Comparison of ENCODE assay signal across 27 mouse cellular contexts in the genomic region with DNA sequence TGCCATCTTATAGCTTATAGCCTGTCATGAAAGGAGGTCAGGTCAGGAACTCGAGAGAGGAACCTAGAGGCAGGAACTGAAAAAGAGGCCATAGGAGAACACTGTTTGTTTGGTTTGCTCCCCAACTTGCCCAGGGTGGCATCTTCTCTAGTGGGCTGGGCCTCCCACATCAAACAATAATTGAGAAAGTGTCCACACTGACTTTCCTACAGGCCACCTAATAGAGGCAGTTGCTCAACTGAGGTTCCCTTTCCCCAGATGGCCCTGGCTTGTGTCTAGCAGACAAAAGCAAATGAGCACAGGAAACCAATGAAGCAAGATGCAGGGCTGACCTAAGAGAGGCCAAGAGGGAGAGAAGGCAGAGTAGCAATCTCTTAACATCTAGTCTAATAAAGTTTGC. TPM values are rescaled to one million over a fixed set of nuclear protein-coding genes. Genes with fewer than 3 reads are reported as not detected.
DNase-seq lines count a peak whose midpoint lies in the region; ATAC-seq and TF ChIP-seq lines count a peak whose summit lies in the region.
"Had no signal": no experiment of that assay in that cellular context is flagged by ENCODE, and none has a peak within 500 bp of the region (broad histone marks: within the 10 kb centered on the region; RNA-seq: fewer than 3 reads in every experiment).

No protein-coding gene starts in this region.

- no peak for DNase-seq in liver, postnatal 0 days
- no peak for DNase-seq in liver, embryonic 11.5 days (ENCODE audit: low spot score)
- peak; percentile 67 for DNase-seq in 416B (ENCODE audit: low read depth)
- DNase-seq in gastrocnemius, adult 8-10 months (ENCODE audit: low spot score in 2 of 2) = no peak
- DNase-seq: adrenal gland, adult 8-10 months; adrenal gland, postnatal 36 days; cerebellum, adult 11 months; cerebellum, adult 8-10 months; cerebellum, postnatal 14 days; gastrocnemius, postnatal 10 days; heart, postnatal 36 days had no signal

- no peak overlapping the region for H3K4me2 ChIP-seq in liver, postnatal 0 days (ENCODE audit: low read depth, low read length)
- H3K4me2 ChIP-seq in liver, embryonic 11.5 days = no peak overlapping the region
- H3K4me2 ChIP-seq in midbrain, embryonic 13.5 days (replicated peaks) = no peak overlapping the region
- H3K4me2 ChIP-seq in hindbrain, embryonic 13.5 days = no peak overlapping the region
- H3K4me2 ChIP-seq: embryonic facial prominence, embryonic 12.5 days; forebrain, embryonic 15.5 days; heart, embryonic 12.5 days had no signal

- H3K9me3 ChIP-seq in liver, postnatal 0 days (ENCODE audit: low read length) = no peaks in the 10 kb centered on the region
- H3K9me3 ChIP-seq in liver, embryonic 11.5 days (ENCODE audit: control insufficient read depth, low read length) = no peaks in the 10 kb centered on the region
- H3K9me3 ChIP-seq in midbrain, embryonic 13.5 days = no peaks in the 10 kb centered on the region
- 0 out of 2 replicates have a peak, but pooled peaks cover 4% of the 10 kb centered on the region for H3K9me3 ChIP-seq in hindbrain, embryonic 13.5 days
- H3K9me3 ChIP-seq: embryonic facial prominence, embryonic 12.5 days; forebrain, embryonic 15.5 days; heart, embryonic 12.5 days had no signal

- no peak for TF ChIP-seq EP300 in liver, postnatal 0 days (IDR thresholded peaks at IDR 0.05; ENCODE audit: low read depth)

- H3K9ac ChIP-seq in liver, postnatal 0 days (replicated peaks) = no peak overlapping the region
- no peak overlapping the region for H3K9ac ChIP-seq in liver, embryonic 11.5 days (ENCODE audit: low read depth, low read length)
- no peak overlapping the region for H3K9ac ChIP-seq in midbrain, embryonic 13.5 days (replicated peaks)
- H3K9ac ChIP-seq in hindbrain, embryonic 13.5 days = no peak overlapping the region
- H3K9ac ChIP-seq: embryonic facial prominence, embryonic 12.5 days; forebrain, embryonic 15.5 days; heart, embryonic 12.5 days had no signal

- H3K27ac ChIP-seq in liver, postnatal 0 days (ENCODE audit: low read depth) = no peak overlapping the region; the same call in 1 of the 2 replicates
- no peak overlapping the region for H3K27ac ChIP-seq in liver, embryonic 11.5 days (ENCODE audit: low read depth, low read length)
- no peak overlapping the region for H3K27ac ChIP-seq in midbrain, embryonic 13.5 days
- H3K27ac ChIP-seq in hindbrain, embryonic 13.5 days = no peak overlapping the region
- H3K27ac ChIP-seq: embryonic facial prominence, embryonic 12.5 days; forebrain, embryonic 15.5 days had no signal

- peak; percentile 38; the same call in 1 of the 2 replicates for ATAC-seq in liver, postnatal 0 days
- no peak for ATAC-seq in liver, embryonic 11.5 days (replicated peaks; ENCODE audit: low FRiP score)
- ATAC-seq in common myeloid progenitor, adult 5-6 weeks (replicated peaks; ENCODE audit: low read depth, poor library complexity, severe bottlenecking) = peak; percentile 62
- peak; percentile 91 for ATAC-seq in megakaryocyte progenitor cell, adult 5-6 weeks (replicated peaks; ENCODE audit: poor library complexity)
- ATAC-seq in midbrain, embryonic 13.5 days = no peak
- no peak for ATAC-seq in hindbrain, embryonic 13.5 days (ENCODE audit: low FRiP score)
- ATAC-seq: forebrain, embryonic 15.5 days; hindbrain, embryonic 16.5 days had no signal

- no peaks in the 10 kb centered on the region for H3K4me1 ChIP-seq in liver, postnatal 0 days (ENCODE audit: insufficient read depth)
- H3K4me1 ChIP-seq in liver, embryonic 11.5 days (replicated peaks; ENCODE audit: control insufficient read depth, insufficient read depth, low read length) = no peaks in the 10 kb centered on the region
- H3K4me1 ChIP-seq in midbrain, embryonic 13.5 days (replicated peaks) = no peaks in the 10 kb centered on the region
- H3K4me1 ChIP-seq in hindbrain, embryonic 13.5 days (replicated peaks) = no peaks in the 10 kb centered on the region
- H3K4me1 ChIP-seq: embryonic facial prominence, embryonic 12.5 days; forebrain, embryonic 15.5 days; heart, embryonic 12.5 days had no signal

- WGBS in liver, postnatal 0 days (ENCODE audit: insufficient replicate concordance) = 46% methylated on average over 1 of the region's 1 CpGs
- WGBS in liver, embryonic 11.5 days = 53% methylated on average over 1 of the region's 1 CpGs
- WGBS in midbrain, embryonic 13.5 days = 75% methylated on average over 1 of the region's 1 CpGs
- WGBS in hindbrain, embryonic 13.5 days = 77% methylated on average over 1 of the region's 1 CpGs

- H3K27me3 ChIP-seq in liver, postnatal 0 days (ENCODE audit: insufficient read depth, low read length) = no peaks in the 10 kb centered on the region
- no peaks in the 10 kb centered on the region for H3K27me3 ChIP-seq in liver, embryonic 11.5 days (replicated peaks; ENCODE audit: control insufficient read depth, insufficient read depth, low read length)
- H3K27me3 ChIP-seq in midbrain, embryonic 13.5 days = no peaks in the 10 kb centered on the region
- H3K27me3 ChIP-seq in hindbrain, embryonic 13.5 days = no peaks in the 10 kb centered on the region
- H3K27me3 ChIP-seq: embryonic facial prominence, embryonic 12.5 days; forebrain, embryonic 15.5 days; heart, embryonic 12.5 days had no signal

- TF ChIP-seq CTCF in liver, postnatal 0 days (IDR thresholded peaks at IDR 0.05; ENCODE audit: low read depth) = no peak

- H3K36me3 ChIP-seq in liver, postnatal 0 days (replicated peaks; ENCODE audit: insufficient read depth, low read length) = peaks cover 11% of the 10 kb centered on the region
- no peaks in the 10 kb centered on the region for H3K36me3 ChIP-seq in liver, embryonic 11.5 days (ENCODE audit: control insufficient read depth, insufficient read depth, low read length)
- no peaks in the 10 kb centered on the region for H3K36me3 ChIP-seq in midbrain, embryonic 13.5 days
- no peaks in the 10 kb centered on the region for H3K36me3 ChIP-seq in hindbrain, embryonic 13.5 days
- H3K36me3 ChIP-seq: forebrain, embryonic 15.5 days had no signal

- H3K4me3 ChIP-seq in liver, postnatal 0 days (ENCODE audit: low read depth, low read length) = no peak overlapping the region
- no peak overlapping the region for H3K4me3 ChIP-seq in liver, embryonic 11.5 days (ENCODE audit: low read depth, low read length)
- no peak overlapping the region for H3K4me3 ChIP-seq in midbrain, embryonic 13.5 days (replicated peaks)
- no peak overlapping the region for H3K4me3 ChIP-seq in hindbrain, embryonic 13.5 days
- H3K4me3 ChIP-seq: embryonic facial prominence, embryonic 12.5 days; forebrain, embryonic 15.5 days; heart, embryonic 12.5 days had no signal

RNA-seq across cellular contexts. Expression of a gene that starts 28.6 kb away (rescaled TPM):
- 77.1 and 86.3 TPM in 2 replicates for polyA plus RNA-seq in liver, postnatal 0 days (2015; fragmentation: Nextera tagmentation; extraction: Ambion mirVana)
- 87.7 and 97.0 TPM in 2 replicates for polyA plus RNA-seq in liver, embryonic 11.5 days (2014; fragmentation: Nextera tagmentation; extraction: Ambion mirVana)
- 76.2 and 80.6 TPM in 2 replicates for total RNA-seq in common myeloid progenitor, adult 5-6 weeks (2017)
- total RNA-seq in megakaryocyte progenitor cell, adult 5-6 weeks (2015) = 71.2 and 72.0 TPM in 2 replicates
- 131 and 167 TPM in 2 replicates for total RNA-seq in megakaryocyte progenitor cell, adult 5-6 weeks (2017)
- 9.4 and 9.7 TPM in 2 replicates for polyA plus RNA-seq in midbrain, embryonic 13.5 days (2015; fragmentation: Nextera tagmentation; extraction: Ambion mirVana)
- 15.1 and 18.6 TPM in 2 replicates for polyA plus RNA-seq in hindbrain, embryonic 13.5 days (2015; fragmentation: Nextera tagmentation; extraction: Ambion mirVana)
- total RNA-seq in gastrocnemius, adult 8-10 months (2022) = 10 to 100 TPM; 25.3 to 27.8 (median 26.6) TPM

RNA-seq across cellular contexts. Expression of a gene that starts 52.0 kb away (rescaled TPM):
- 56.1 and 59.7 TPM in 2 replicates for polyA plus RNA-seq in liver, postnatal 0 days (2015; fragmentation: Nextera tagmentation; extraction: Ambion mirVana)
- polyA plus RNA-seq in liver, embryonic 11.5 days (2014; fragmentation: Nextera tagmentation; extraction: Ambion mirVana) = 76.4 and 85.4 TPM in 2 replicates
- total RNA-seq in common myeloid progenitor, adult 5-6 weeks (2017) = 8.9 and 9.7 TPM in 2 replicates
- 6.9 and 10.0 TPM in 2 replicates for total RNA-seq in megakaryocyte progenitor cell, adult 5-6 weeks (2015)
- total RNA-seq in megakaryocyte progenitor cell, adult 5-6 weeks (2017) = 12.5 TPM in 2 replicates
- polyA plus RNA-seq in midbrain, embryonic 13.5 days (2015; fragmentation: Nextera tagmentation; extraction: Ambion mirVana) = 14.1 and 18.0 TPM in 2 replicates
- 27.4 and 28.2 TPM in 2 replicates for polyA plus RNA-seq in hindbrain, embryonic 13.5 days (2015; fragmentation: Nextera tagmentation; extraction: Ambion mirVana)
- 100 to 1,000 TPM; 276 to 604 (median 428) TPM for total RNA-seq in gastrocnemius, adult 8-10 months (2022)

RNA-seq across cellular contexts. Expression of a gene that starts 59.4 kb away (rescaled TPM):
- not detected in 2 replicates for polyA plus RNA-seq in liver, postnatal 0 days (2015; fragmentation: Nextera tagmentation; extraction: Ambion mirVana)
- polyA plus RNA-seq in liver, embryonic 11.5 days (2014; fragmentation: Nextera tagmentation; extraction: Ambion mirVana) = not detected in 2 replicates
- not detected in 2 replicates for total RNA-seq in common myeloid progenitor, adult 5-6 weeks (2017)
- total RNA-seq in megakaryocyte progenitor cell, adult 5-6 weeks (2015) = not detected in 2 replicates
- not detected in 2 replicates for total RNA-seq in megakaryocyte progenitor cell, adult 5-6 weeks (2017)
- not detected in 2 replicates for polyA plus RNA-seq in midbrain, embryonic 13.5 days (2015; fragmentation: Nextera tagmentation; extraction: Ambion mirVana)
- polyA plus RNA-seq in hindbrain, embryonic 13.5 days (2015; fragmentation: Nextera tagmentation; extraction: Ambion mirVana) = not detected in 2 replicates
- not detected for total RNA-seq in gastrocnemius, adult 8-10 months (2022)
- total RNA-seq: adrenal gland, adult 8-10 months; adrenal gland, postnatal 36 days; ES-E14; gastrocnemius, postnatal 10 days; heart, adult 8-10 months; heart, postnatal 36 days had no signal
- polyA plus RNA-seq: brain, embryonic 14.5 days; cortical plate, adult 2 months; embryonic facial prominence, embryonic 12.5 days; forebrain, embryonic 11.5 days; forebrain, embryonic 15.5 days; gonadal fat pad, adult 2 months; heart, embryonic 12.5 days; heart, embryonic 16.5 days; hindbrain, embryonic 11.5 days; hindbrain, embryonic 16.5 days had no signal

Comparison
In these comparisons a context has a peak if more than half of its experiments do, and no peak if none do; other contexts are left out.
1. ATAC-seq: peak in liver, postnatal 0 days (single experiment), common myeloid progenitor, adult 5-6 weeks (single experiment) and megakaryocyte progenitor cell, adult 5-6 weeks (single experiment); none in liver, embryonic 11.5 days (single experiment), midbrain, embryonic 13.5 days (single experiment) and hindbrain, embryonic 13.5 days (single experiment).